Mouse (Mus musculus): ENCODE data around the gene Runx3. TPM values are rescaled to one million over a fixed set of nuclear protein-coding genes. Genes with fewer than 3 reads are reported as not detected.

Runx3 gene
- polyA plus RNA-seq, 1 experiment from 2014 or later, result not detected

GRCm38 (mm10) chr4:135151988-135152594, 31.6 kb downstream of the Runx3 start:
- no peaks in the 10 kb centered on the region for H3K36me3 ChIP-seq (ENCODE audit: control insufficient read depth, insufficient read depth)
- no peaks in the 10 kb centered on the region for H3K9me3 ChIP-seq (ENCODE audit: control insufficient read depth, low read length)
- H3K4me1 ChIP-seq (replicated peaks; ENCODE audit: control insufficient read depth, insufficient read depth, low read length), result peaks cover 11% of the 10 kb centered on the region
- H3K4me2 ChIP-seq (ENCODE audit: low read length), result peak overlapping the region; percentile 37
- H3K27me3 ChIP-seq (replicated peaks; ENCODE audit: control insufficient read depth, insufficient read depth, low read length), result peaks cover 85% of the 10 kb centered on the region
- no peak for ATAC-seq
- WGBS, result under 1% methylated on average over 58 of the region's 63 CpGs
- H3K4me3 ChIP-seq (replicated peaks; ENCODE audit: low read length), result peak overlapping the region; percentile 27
- H3K9ac ChIP-seq (replicated peaks; ENCODE audit: low read depth, low read length), result no peak overlapping the region
- H3K27ac ChIP-seq (ENCODE audit: low read length), result no peak overlapping the region

- Histone ChIP-seq H3K9ac (replicated peaks; ENCODE audit: low read depth, low read length) (no peak overlapping the region), H3K27ac (ENCODE audit: low read length) (no peak overlapping the region), H3K36me3 (ENCODE audit: control insufficient read depth, insufficient read depth) (no peaks in the 10 kb centered on the region), H3K4me3 (replicated peaks; ENCODE audit: low read length) (peak overlapping the region; percentile 27), H3K4me1 (replicated peaks; ENCODE audit: control insufficient read depth, insufficient read depth, low read length) (peaks cover 12% of the 10 kb centered on the region), H3K4me2 (ENCODE audit: low read length) (peak overlapping the region; percentile 37), H3K27me3 (replicated peaks; ENCODE audit: control insufficient read depth, insufficient read depth, low read length) (peaks cover 85% of the 10 kb centered on the region), H3K9me3 (ENCODE audit: control insufficient read depth, low read length) (no peaks in the 10 kb centered on the region)
- peak; percentile 29; the same call in 1 of the 2 replicates for ATAC-seq
- under 1% methylated on average over 40 of the region's 45 CpGs for WGBS
Measured at GRCm38 (mm10) chr4:135152834-135153259, 32.4 kb downstream of the Runx3 start.

- H3K4me3 ChIP-seq (replicated peaks; ENCODE audit: low read length), result no peak overlapping the region
- no peak overlapping the region for H3K9ac ChIP-seq (replicated peaks; ENCODE audit: low read depth, low read length)
- no peaks in the 10 kb centered on the region for H3K36me3 ChIP-seq (ENCODE audit: control insufficient read depth, insufficient read depth)
- peaks cover 14% of the 10 kb centered on the region for H3K4me1 ChIP-seq (replicated peaks; ENCODE audit: control insufficient read depth, insufficient read depth, low read length)
- H3K27ac ChIP-seq (ENCODE audit: low read length), result no peak overlapping the region
- WGBS, result under 1% methylated on average over 39 of the region's 39 CpGs
- H3K4me2 ChIP-seq (ENCODE audit: low read length), result no peak overlapping the region
- no peak for ATAC-seq
- H3K9me3 ChIP-seq (ENCODE audit: control insufficient read depth, low read length), result no peaks in the 10 kb centered on the region
- peaks cover 85% of the 10 kb centered on the region for H3K27me3 ChIP-seq (replicated peaks; ENCODE audit: control insufficient read depth, insufficient read depth, low read length)
Measured at GRCm38 (mm10) chr4:135153260-135154088, 33.0 kb downstream of the Runx3 start.

GRCm38 (mm10) chr4:135154089-135154949, 33.9 kb downstream of the Runx3 start:
- Histone ChIP-seq H3K4me1 (replicated peaks; ENCODE audit: control insufficient read depth, insufficient read depth, low read length) (peaks cover 14% of the 10 kb centered on the region), H3K4me3 (replicated peaks; ENCODE audit: low read length) (no peak overlapping the region), H3K9ac (replicated peaks; ENCODE audit: low read depth, low read length) (no peak overlapping the region), H3K27ac (ENCODE audit: low read length) (no peak overlapping the region), H3K27me3 (replicated peaks; ENCODE audit: control insufficient read depth, insufficient read depth, low read length) (peaks cover 85% of the 10 kb centered on the region), H3K9me3 (ENCODE audit: control insufficient read depth, low read length) (no peaks in the 10 kb centered on the region), H3K36me3 (ENCODE audit: control insufficient read depth, insufficient read depth) (no peaks in the 10 kb centered on the region), H3K4me2 (ENCODE audit: low read length) (no peak overlapping the region)
- under 1% methylated on average over 21 of the region's 21 CpGs for WGBS
- ATAC-seq, result no peak

- Histone ChIP-seq H3K4me2 (ENCODE audit: low read length) (no peak overlapping the region), H3K9me3 (ENCODE audit: control insufficient read depth, low read length) (no peaks in the 10 kb centered on the region), H3K4me3 (replicated peaks; ENCODE audit: low read length) (no peak overlapping the region), H3K36me3 (ENCODE audit: control insufficient read depth, insufficient read depth) (no peaks in the 10 kb centered on the region), H3K4me1 (replicated peaks; ENCODE audit: control insufficient read depth, insufficient read depth, low read length) (peaks cover 14% of the 10 kb centered on the region), H3K27me3 (replicated peaks; ENCODE audit: control insufficient read depth, insufficient read depth, low read length) (peaks cover 82% of the 10 kb centered on the region), H3K27ac (ENCODE audit: low read length) (no peak overlapping the region), H3K9ac (replicated peaks; ENCODE audit: low read depth, low read length) (no peak overlapping the region)
- no peak for ATAC-seq
- WGBS, result 1% methylated on average over 28 of the region's 31 CpGs
Measured at GRCm38 (mm10) chr4:135155106-135155800, 34.8 kb downstream of the Runx3 start.

GRCm38 (mm10) chr4:135155805-135156469, 35.5 kb downstream of the Runx3 start:
- Histone ChIP-seq H3K27ac (ENCODE audit: low read length) (no peak overlapping the region), H3K4me2 (ENCODE audit: low read length) (no peak overlapping the region), H3K9ac (replicated peaks; ENCODE audit: low read depth, low read length) (no peak overlapping the region), H3K4me3 (replicated peaks; ENCODE audit: low read length) (no peak overlapping the region), H3K9me3 (ENCODE audit: control insufficient read depth, low read length) (no peaks in the 10 kb centered on the region), H3K4me1 (replicated peaks; ENCODE audit: control insufficient read depth, insufficient read depth, low read length) (peaks cover 14% of the 10 kb centered on the region), H3K27me3 (replicated peaks; ENCODE audit: control insufficient read depth, insufficient read depth, low read length) (peaks cover 77% of the 10 kb centered on the region), H3K36me3 (ENCODE audit: control insufficient read depth, insufficient read depth) (no peaks in the 10 kb centered on the region)
- WGBS, result 6% methylated on average over 15 of the region's 15 CpGs
- ATAC-seq, result no peak

- peaks cover 14% of the 10 kb centered on the region for H3K4me1 ChIP-seq (replicated peaks; ENCODE audit: control insufficient read depth, insufficient read depth, low read length)
- peaks cover 71% of the 10 kb centered on the region for H3K27me3 ChIP-seq (replicated peaks; ENCODE audit: control insufficient read depth, insufficient read depth, low read length)
- no peak overlapping the region for H3K9ac ChIP-seq (replicated peaks; ENCODE audit: low read depth, low read length)
- H3K4me2 ChIP-seq (ENCODE audit: low read length), result no peak overlapping the region
- H3K4me3 ChIP-seq (replicated peaks; ENCODE audit: low read length), result no peak overlapping the region
- H3K36me3 ChIP-seq (ENCODE audit: control insufficient read depth, insufficient read depth), result no peaks in the 10 kb centered on the region
- 3% methylated on average over 6 of the region's 6 CpGs for WGBS
- ATAC-seq, result no peak
- H3K27ac ChIP-seq (ENCODE audit: low read length), result no peak overlapping the region
- no peaks in the 10 kb centered on the region for H3K9me3 ChIP-seq (ENCODE audit: control insufficient read depth, low read length)
Measured at GRCm38 (mm10) chr4:135156531-135156930, 36.1 kb downstream of the Runx3 start.

- Histone ChIP-seq H3K36me3 (ENCODE audit: control insufficient read depth, insufficient read depth) (no peaks in the 10 kb centered on the region), H3K4me2 (ENCODE audit: low read length) (no peak overlapping the region), H3K4me3 (replicated peaks; ENCODE audit: low read length) (no peak overlapping the region), H3K9me3 (ENCODE audit: control insufficient read depth, low read length) (no peaks in the 10 kb centered on the region), H3K27ac (ENCODE audit: low read length) (no peak overlapping the region), H3K27me3 (replicated peaks; ENCODE audit: control insufficient read depth, insufficient read depth, low read length) (peaks cover 71% of the 10 kb centered on the region), H3K4me1 (replicated peaks; ENCODE audit: control insufficient read depth, insufficient read depth, low read length) (peaks cover 11% of the 10 kb centered on the region), H3K9ac (replicated peaks; ENCODE audit: low read depth, low read length) (no peak overlapping the region)
- 4% methylated on average over 6 of the region's 6 CpGs for WGBS
- no peak for ATAC-seq
Measured at GRCm38 (mm10) chr4:135157329-135157728, 36.9 kb downstream of the Runx3 start.

Data from forebrain, embryonic 16.5 days (tissue).